Mouse (Mus musculus): ENCODE measurements around the gene E430018J23Rik.

- no peak for TF ChIP-seq CTCF (IDR thresholded peaks at IDR 0.05; ENCODE audit: low read depth, low read length)
- no peak for TF ChIP-seq POLR2AphosphoS5 (IDR thresholded peaks at IDR 0.05; ENCODE audit: insufficient replicate concordance, low read depth, low read length)
- no peak for TF ChIP-seq GATA1 (IDR thresholded peaks at IDR 0.05; ENCODE audit: borderline replicate concordance, low read length)
These were observed 47.7 kb downstream of the E430018J23Rik start, which contains the start of gene Zfp768 for GRCm38 (mm10) chr7:127345512-127346325.

All from G1E (cell line).